8 mouse cellular contexts compared by ENCODE assay signal in genomic region chr7:44848561-44849415, GRCm38 (mm10). TPM values are rescaled to one million over a fixed set of nuclear protein-coding genes. Genes with fewer than 3 reads are reported as not detected.
DNase-seq lines count a peak whose midpoint lies in the region; ATAC-seq and TF ChIP-seq lines count a peak whose summit lies in the region.

Gene Akt1s1, plus strand, starts transcription at chr7:44848991.
Gene Tbc1d17, minus strand, starts transcription at chr7:44849079.

- H3K9me3 ChIP-seq in MEL (replicated peaks; ENCODE audit: insufficient read depth, low read length), result no peaks in the 10 kb centered on the region
- H3K9me3 ChIP-seq in forebrain, postnatal 0 days (ENCODE audit: low read length), result no peaks in the 10 kb centered on the region
- no peaks in the 10 kb centered on the region for H3K9me3 ChIP-seq in lung, embryonic 15.5 days

- peak within 1 kb of the TSS; percentile 78 to 96 for H3K4me3 ChIP-seq in MEL (ENCODE audit: control insufficient read depth in 1 of 2, insufficient read depth in 1 of 2, low read depth in 2 of 2, low read length in 2 of 2)
- peak within 1 kb of the TSS; percentile 75 for H3K4me3 ChIP-seq in cerebellum, adult 2 months (replicated peaks; ENCODE audit: insufficient read depth, low read depth, low read length)
- peak within 1 kb of the TSS; percentile 66 for H3K4me3 ChIP-seq in forebrain, postnatal 0 days (ENCODE audit: low read depth, low read length)
- peak within 1 kb of the TSS; percentile 60 for H3K4me3 ChIP-seq in lung, embryonic 15.5 days

- H3K36me3 ChIP-seq in MEL (ENCODE audit: control insufficient read depth in 1 of 2, insufficient read depth in 2 of 2, low read length in 2 of 2), result peaks cover 0 to 5% of the 10 kb centered on the region in 2 experiments; a peak in 1 of 4 replicates
- peaks cover 39% of the 10 kb centered on the region for H3K36me3 ChIP-seq in forebrain, postnatal 0 days (ENCODE audit: insufficient read depth)
- H3K36me3 ChIP-seq in lung, embryonic 15.5 days, result peaks cover 40% of the 10 kb centered on the region

- peaks cover 28% of the 10 kb centered on the region for H3K79me2 ChIP-seq in MEL (ENCODE audit: control insufficient read depth, insufficient read depth, low read length, poor library complexity)

- ATAC-seq in forebrain, postnatal 0 days, result peak; percentile 89
- ATAC-seq in lung, embryonic 15.5 days (ENCODE audit: borderline replicate concordance, extremely low read depth, low FRiP score, low TSS enrichment), result peak; percentile 86

- peaks cover 0 to 13% of the 10 kb centered on the region in 2 experiments; a peak in 2 of 4 replicates for H3K4me1 ChIP-seq in MEL (ENCODE audit: control insufficient read depth in 1 of 2, insufficient read depth in 2 of 2, low read length in 2 of 2)
- peaks cover 9% of the 10 kb centered on the region; the same call in 1 of the 2 replicates for H3K4me1 ChIP-seq in cerebellum, adult 2 months (ENCODE audit: control insufficient read depth, insufficient read depth, low read length)
- peaks cover 10% of the 10 kb centered on the region; the same call in 1 of the 2 replicates for H3K4me1 ChIP-seq in forebrain, postnatal 0 days (ENCODE audit: insufficient read depth)
- peaks cover 37% of the 10 kb centered on the region for H3K4me1 ChIP-seq in lung, embryonic 15.5 days

- peak; percentile 23 to 48; a peak in 3 of 4 replicates for TF ChIP-seq POLR2A in MEL (IDR thresholded peaks at IDR 0.05; ENCODE audit: control insufficient read depth in 1 of 2, insufficient read depth in 1 of 2, low read depth in 1 of 2, low read length in 2 of 2, poor library complexity in 1 of 2)
- TF ChIP-seq POLR2A in cerebellum, adult 2 months (IDR thresholded peaks at IDR 0.05; ENCODE audit: borderline replicate concordance, insufficient read depth, low read length), result peak; percentile 73; the same call in 1 of the 2 replicates

- H3K9ac ChIP-seq in MEL (ENCODE audit: control insufficient read depth, low read depth, low read length, poor library complexity, severe bottlenecking), result peak within 1 kb of the TSS; percentile 96
- peak within 1 kb of the TSS; percentile 75 for H3K9ac ChIP-seq in forebrain, postnatal 0 days
- H3K9ac ChIP-seq in lung, embryonic 15.5 days, result peak within 1 kb of the TSS; percentile 67

- H3K4me2 ChIP-seq in forebrain, postnatal 0 days (ENCODE audit: low read depth), result peak within 1 kb of the TSS; percentile 69
- H3K4me2 ChIP-seq in lung, embryonic 15.5 days, result peak within 1 kb of the TSS; percentile 76

- no peak for TF ChIP-seq CTCF in MEL (IDR thresholded peaks at IDR 0.05 in 2 of 3, conservative IDR thresholded peaks at IDR 0.05 in 1 of 3; ENCODE audit: control insufficient read depth in 1 of 3, insufficient read depth in 1 of 3, low read depth in 2 of 3, low read length in 3 of 3, poor library complexity in 1 of 3, severe bottlenecking in 1 of 3)
- TF ChIP-seq CTCF in cerebellum, adult 2 months (IDR thresholded peaks at IDR 0.05; ENCODE audit: borderline replicate concordance, insufficient read depth, low read depth, low read length), result no peak
- no peak for TF ChIP-seq CTCF in forebrain, postnatal 0 days (IDR thresholded peaks at IDR 0.05; ENCODE audit: low read depth)

- WGBS in cerebellum, adult 2 months, result under 1% methylated on average over 54 of the region's 54 CpGs
- WGBS in forebrain, postnatal 0 days, result under 1% methylated on average over 54 of the region's 54 CpGs
- WGBS in lung, embryonic 15.5 days, result under 1% methylated on average over 54 of the region's 54 CpGs

- no peaks in the 10 kb centered on the region for H3K27me3 ChIP-seq in MEL (ENCODE audit: control insufficient read depth in 1 of 2, insufficient read depth in 2 of 2, low read length in 2 of 2)
- H3K27me3 ChIP-seq in cerebellum, adult 2 months (ENCODE audit: control insufficient read depth, insufficient read depth, low read length), result no peaks in the 10 kb centered on the region
- H3K27me3 ChIP-seq in forebrain, postnatal 0 days (ENCODE audit: insufficient read depth, low read length), result no peaks in the 10 kb centered on the region
- H3K27me3 ChIP-seq in lung, embryonic 15.5 days, result no peaks in the 10 kb centered on the region

- TF ChIP-seq RAD21 in MEL (IDR thresholded peaks at IDR 0.05; ENCODE audit: low read depth, low read length), result no peak

- H3K27ac ChIP-seq in MEL (ENCODE audit: control insufficient read depth, low read depth, low read length), result peak within 1 kb of the TSS; percentile 93
- H3K27ac ChIP-seq in cerebellum, adult 2 months (ENCODE audit: insufficient read depth, low read length), result peak within 1 kb of the TSS; percentile 96
- peak within 1 kb of the TSS; percentile 98 for H3K27ac ChIP-seq in forebrain, postnatal 0 days (ENCODE audit: low read depth, low read length)
- peak within 1 kb of the TSS; percentile 98 for H3K27ac ChIP-seq in lung, embryonic 15.5 days

- no peak for TF ChIP-seq EP300 in MEL (IDR thresholded peaks at IDR 0.05; ENCODE audit: low read depth in 1 of 2, low read length in 2 of 2)

- peak; percentile 99 for DNase-seq in MEL (ENCODE audit: low read depth, low spot score)
- peak; percentile 100 for DNase-seq in cerebellum, adult 2 months
- DNase-seq in forebrain, postnatal 0 days, result peak; percentile 100
- DNase-seq in heart, postnatal 4 days, result peak; percentile 99
- peak; percentile 100 for DNase-seq in layer of hippocampus, adult 8-10 months (ENCODE audit: low spot score in 2 of 2)
- peak; percentile 99 for DNase-seq in ovary, adult 18-20 months (ENCODE audit: low spot score)
- peak; percentile 99 for DNase-seq in thymus, postnatal 0 days (ENCODE audit: low spot score)

TF ChIP-seq in MEL, 35 proteins besides CTCF, POLR2A, EP300 and RAD21 (continues in another document):
- TF ChIP-seq NELFE (IDR thresholded peaks at IDR 0.05; ENCODE audit: low read depth, low read length) (peak; percentile 61), POLR2AphosphoS2 (IDR thresholded peaks at IDR 0.05; ENCODE audit: low read length) (peak; percentile 35), CHD1 (IDR thresholded peaks at IDR 0.05; ENCODE audit: low read depth, low read length) (peak; percentile 99), USF1 (IDR thresholded peaks at IDR 0.05; ENCODE audit: low read depth, low read length) (peak; percentile 95), SMC3 (IDR thresholded peaks at IDR 0.05; ENCODE audit: low read depth, low read length) (no peak), ELF1 (IDR thresholded peaks at IDR 0.05; ENCODE audit: low read depth, low read length) (0 out of 2 replicates have a peak, but pooled peaks have one; percentile 18), UBTF (IDR thresholded peaks at IDR 0.05; ENCODE audit: borderline replicate concordance, insufficient read depth, low read depth, low read length) (no peak), RCOR1 (IDR thresholded peaks at IDR 0.05; ENCODE audit: low read depth, low read length) (peak; percentile 83), HCFC1 (IDR thresholded peaks at IDR 0.05; ENCODE audit: low read depth, low read length) (peak; percentile 88), MXI1 (IDR thresholded peaks at IDR 0.05; ENCODE audit: low read depth, low read length) (peak; percentile 75), TCF12 (IDR thresholded peaks at IDR 0.05; ENCODE audit: low read depth, low read length) (no peak; the same call in 1 of the 2 replicates), MAZ (IDR thresholded peaks at IDR 0.05; ENCODE audit: low read depth, low read length) (peak; percentile 48; the same call in 1 of the 2 replicates), MEF2A (IDR thresholded peaks at IDR 0.05; ENCODE audit: extremely low read depth, insufficient replicate concordance, low read depth, low read length, poor library complexity, severe bottlenecking) (no peak), GATA1 (IDR thresholded peaks at IDR 0.05; ENCODE audit: low read depth, low read length) (0 out of 2 replicates have a peak, but pooled peaks have one; percentile 8), USF2 (IDR thresholded peaks at IDR 0.05; ENCODE audit: borderline replicate concordance in 1 of 2, insufficient read depth in 1 of 2, low read depth in 1 of 2, low read length in 2 of 2) (peak; percentile 28 to 73; a peak in 3 of 4 replicates), ZKSCAN1 (IDR thresholded peaks at IDR 0.05; ENCODE audit: low read depth, low read length) (no peak), KAT2A (conservative IDR thresholded peaks at IDR 0.05; ENCODE audit: low read depth, low read length) (peak; percentile 77), ETS1 (IDR thresholded peaks at IDR 0.05; ENCODE audit: low read depth, low read length) (peak; percentile 46; the same call in 1 of the 2 replicates), ZNF384 (IDR thresholded peaks at IDR 0.05; ENCODE audit: low read depth, low read length) (no peak), NRF1 (IDR thresholded peaks at IDR 0.05; ENCODE audit: insufficient read depth, low read depth, low read length, poor library complexity, severe bottlenecking) (peak; percentile 91), TBP (IDR thresholded peaks at IDR 0.05; ENCODE audit: low read depth, low read length) (no peak; the same call in 1 of the 2 replicates)

RNA-seq across cellular contexts. Expression of gene Akt1s1, which starts in this region (rescaled TPM):
- 32.0 and 37.3 TPM in 2 replicates for total RNA-seq in MEL (2012; rRNA removed)
- 10 to 100 TPM in 1 of 2 experiments, not detected in 1; 71.8 TPM for polyA plus RNA-seq in MEL (2012; ENCODE audit: insufficient read depth in 1 of 2, insufficient read length in 2 of 2, low read depth in 1 of 2, low replicate concordance in 2 of 2, missing spikeins in 1 of 2)
- polyA plus RNA-seq in cerebellum, adult 2 months (2012; rRNA removed), result 78.3 and 83.6 TPM in 2 replicates
- 89.9 and 109 TPM in 2 replicates for total RNA-seq in forebrain, postnatal 0 days (2014; rRNA removed)
- 105 and 112 TPM in 2 replicates for polyA plus RNA-seq in forebrain, postnatal 0 days (2015; fragmentation: Nextera tagmentation; extraction: Ambion mirVana)
- 10 to 100 TPM; 70.6 to 82.6 TPM for total RNA-seq in heart, postnatal 4 days (2021)
- total RNA-seq in layer of hippocampus, adult 8-10 months (2022), result 10 to 100 TPM; 66.3 to 72.6 (median 71.0) TPM
- 109 and 111 TPM in 2 replicates for polyA plus RNA-seq in lung, embryonic 15.5 days (2015; fragmentation: Nextera tagmentation; extraction: Ambion mirVana)
- polyA plus RNA-seq in thymus, postnatal 0 days (2015; fragmentation: Nextera tagmentation; extraction: Ambion mirVana), result 47.3 and 49.2 TPM in 2 replicates

RNA-seq across cellular contexts. Expression of gene Tbc1d17, which starts in this region (rescaled TPM):
- 16.7 and 16.9 TPM in 2 replicates for total RNA-seq in MEL (2012; rRNA removed)
- 10 to 100 TPM in 1 of 2 experiments, not detected in 1; 29.5 TPM for polyA plus RNA-seq in MEL (2012; ENCODE audit: insufficient read depth in 1 of 2, insufficient read length in 2 of 2, low read depth in 1 of 2, low replicate concordance in 2 of 2, missing spikeins in 1 of 2)
- 119 and 123 TPM in 2 replicates for polyA plus RNA-seq in cerebellum, adult 2 months (2012; rRNA removed)
- total RNA-seq in forebrain, postnatal 0 days (2014; rRNA removed), result 71.9 and 378 TPM in 2 replicates
- 87.8 and 115 TPM in 2 replicates for polyA plus RNA-seq in forebrain, postnatal 0 days (2015; fragmentation: Nextera tagmentation; extraction: Ambion mirVana)
- total RNA-seq in heart, postnatal 4 days (2021), result 10 to 100 TPM; 33.0 to 38.0 TPM
- 10 to 100 TPM; 71.9 to 92.1 (median 73.8) TPM for total RNA-seq in layer of hippocampus, adult 8-10 months (2022)
- polyA plus RNA-seq in lung, embryonic 15.5 days (2015; fragmentation: Nextera tagmentation; extraction: Ambion mirVana), result 71.3 and 74.4 TPM in 2 replicates
- 56.5 and 60.3 TPM in 2 replicates for polyA plus RNA-seq in thymus, postnatal 0 days (2015; fragmentation: Nextera tagmentation; extraction: Ambion mirVana)

Comparison
In these comparisons a context has a peak if more than half of its experiments do, and no peak if none do; other contexts are left out.
1. Peak in every context shown above with its lines: DNase-seq, ATAC-seq, H3K4me3 ChIP-seq and H3K27ac ChIP-seq.